Mouse (Mus musculus) hindlimb bud, embryonic 11.5 days (tissue): Measurements from ENCODE around the gene Myo1f.
"Not testable (repeated sequence)": the region's sequence is repeated elsewhere in the genome, so short reads cannot be mapped to it uniquely, and the experiment has no call there.

Experiments used
- DNase-seq: peaks from one replicate; pipeline ENCODE4 v3.0.0-alpha.2; 2012; ENCODE audit warnings: low read depth, low spot score; ENCODE audit errors: extremely low spot score

Myo1f gene

DNA sequence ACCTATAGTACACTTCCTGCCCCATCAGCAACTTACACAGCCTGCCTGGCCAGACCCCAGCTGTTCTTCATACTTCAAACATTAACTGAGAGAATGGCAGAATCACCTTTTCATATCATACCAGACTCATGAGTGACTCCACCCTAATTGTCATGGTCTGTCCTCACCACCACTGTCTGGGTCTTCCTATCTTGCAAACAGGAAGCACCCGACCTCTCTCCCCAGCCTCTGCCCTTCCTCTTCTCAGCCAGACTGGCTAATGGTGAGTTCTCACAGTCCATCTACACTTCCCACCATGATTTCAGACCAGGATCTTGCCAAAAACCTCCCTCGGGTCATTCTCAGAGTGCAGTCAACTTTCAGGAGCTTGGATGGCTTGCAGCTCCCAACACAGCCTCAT lies 10.7 kb downstream of the Myo1f start:
- no peak for DNase-seq

GRCm38 (mm10) chr17:33584061-33584460 lies 28.6 kb downstream of the Myo1f start:
- DNase-seq, result no peak

DNA sequence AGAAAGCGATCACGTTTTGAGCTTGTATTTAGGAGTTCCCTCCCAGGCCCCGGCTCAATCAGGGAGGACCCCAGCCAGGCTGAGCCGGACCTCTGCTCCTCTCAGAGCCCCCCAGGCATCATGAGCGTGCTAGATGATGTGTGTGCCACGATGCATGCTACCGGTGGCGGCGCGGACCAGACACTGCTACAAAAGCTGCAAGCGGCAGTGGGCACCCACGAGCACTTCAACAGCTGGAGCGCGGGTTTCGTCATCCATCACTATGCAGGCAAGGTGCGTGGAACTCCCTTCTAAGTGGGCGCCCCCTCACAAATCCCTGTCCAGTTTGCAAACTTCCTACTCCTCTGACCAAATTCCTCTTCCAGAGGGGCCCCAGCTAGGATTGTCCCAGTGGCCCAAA lies 30.5 kb downstream of the Myo1f start:
- DNase-seq, result no peak

- DNase-seq, result no peak
Measured at GRCm38 (mm10) chr17:33597271-33597670, 41.8 kb downstream of the Myo1f start.

DNA sequence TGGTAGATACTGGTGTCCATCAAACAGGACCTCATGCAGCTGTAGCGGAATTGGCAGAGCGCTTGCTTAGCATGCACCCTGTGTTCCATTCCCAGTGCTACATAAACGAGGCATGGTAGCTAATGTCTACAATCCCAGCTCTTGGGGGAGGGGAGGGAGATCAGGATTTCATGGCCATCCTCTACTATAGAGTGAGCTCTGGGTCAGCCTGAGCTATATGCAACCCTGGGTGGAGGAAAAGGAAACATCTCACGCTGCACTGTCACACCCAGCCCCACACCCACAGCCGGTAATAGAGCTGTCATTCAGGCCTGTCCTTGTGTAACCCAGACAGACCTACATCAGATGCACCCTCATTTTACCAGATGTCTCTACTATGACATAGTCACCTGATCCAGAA lies 43.0 kb downstream of the Myo1f start:
- DNase-seq, result no peak

GRCm38 (mm10) chr17:33599836-33600475 lies 44.4 kb downstream of the Myo1f start:
- DNase-seq, result no peak

- no peak for DNase-seq
Measured at GRCm38 (mm10) chr17:33600831-33601230, 45.3 kb downstream of the Myo1f start.

- no peak for DNase-seq
Measured at GRCm38 (mm10) chr17:33601947-33602346, 46.4 kb downstream of the Myo1f start.

- DNase-seq, result no peak
Measured at GRCm38 (mm10) chr17:33607273-33607672, 51.8 kb downstream of the Myo1f start.

DNA sequence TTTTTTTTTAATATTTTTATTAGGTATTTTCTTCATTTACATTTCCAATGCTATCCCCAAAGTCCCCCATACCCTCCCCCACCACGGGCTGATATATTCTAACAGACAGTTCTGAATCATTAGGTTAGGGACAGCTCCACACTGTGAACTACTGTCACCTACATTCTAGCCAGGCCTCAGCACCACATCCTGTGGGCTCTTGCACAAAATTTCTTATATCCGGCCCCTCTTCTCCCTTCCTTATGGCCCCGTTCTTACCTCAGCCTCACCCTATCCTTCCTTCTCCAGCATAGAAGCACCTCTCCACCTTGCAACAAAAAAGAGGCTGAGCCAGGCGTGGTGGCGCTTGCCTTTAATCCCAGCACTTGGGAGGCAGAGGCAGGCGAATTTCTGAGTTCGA lies 55.0 kb downstream of the Myo1f start:
- no peak for DNase-seq

GRCm38 (mm10) chr17:33613726-33614125 lies 58.2 kb downstream of the Myo1f start:
- DNase-seq, result not testable (repeated sequence)

GRCm38 (mm10) chr17:33627281-33627680 lies 71.8 kb downstream of the Myo1f start:
- DNase-seq, result no peak

DNA sequence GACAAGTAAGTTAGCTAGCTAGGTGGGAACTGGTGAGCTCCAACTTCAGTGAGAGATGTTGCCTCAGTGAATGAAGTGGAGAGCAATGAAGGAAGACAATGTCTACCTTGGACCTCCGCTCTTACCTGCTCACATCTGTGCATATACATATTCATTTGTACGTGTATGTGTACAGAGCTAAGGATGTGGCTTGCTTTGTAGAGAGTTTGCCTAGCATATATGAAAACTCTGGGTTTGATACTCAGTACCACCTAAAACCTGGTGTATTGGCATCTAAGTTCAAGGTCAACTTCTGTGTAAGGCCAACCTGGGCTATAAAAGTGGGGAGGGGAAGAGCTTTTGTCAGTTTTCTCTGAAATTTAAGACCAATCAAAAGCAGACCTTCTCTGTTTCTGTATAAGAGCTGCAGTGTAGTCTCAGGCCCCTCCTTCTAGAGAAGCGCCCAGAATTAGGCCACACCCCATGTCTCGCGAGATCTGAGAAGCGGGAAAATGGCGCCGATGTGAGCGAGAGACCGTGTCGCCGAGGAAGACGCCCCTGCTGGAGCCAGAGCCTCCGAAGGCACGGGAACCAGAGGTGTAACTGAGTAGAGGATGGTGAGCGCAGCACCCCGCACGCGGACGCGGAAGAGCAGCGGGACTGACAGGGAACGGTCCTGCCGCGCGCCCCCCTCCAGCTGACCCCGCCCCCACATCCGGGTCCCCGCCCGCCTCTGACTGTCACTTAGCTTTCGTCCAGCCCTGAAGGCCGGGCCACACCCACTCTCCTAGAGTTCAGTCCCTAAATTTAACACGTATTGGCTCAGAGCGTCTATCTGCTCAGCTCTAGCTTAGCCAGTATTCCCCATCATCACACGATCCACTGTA lies 73.3 kb downstream of the Myo1f start, which contains the start of gene Zfp414:
Gene Zfp414 (plus strand): TSS at position 470 of the 866 bp plus-strand sequence.
- DNase-seq, result peak; percentile 85

- DNase-seq, result no peak
Measured at GRCm38 (mm10) chr17:33629487-33630125, 74.1 kb downstream of the Myo1f start.

GRCm38 (mm10) chr17:33630171-33630895 lies 74.8 kb downstream of the Myo1f start:
- DNase-seq, result no peak

- no peak for DNase-seq
Measured at GRCm38 (mm10) chr17:33631236-33631635, 75.7 kb downstream of the Myo1f start.

DNA sequence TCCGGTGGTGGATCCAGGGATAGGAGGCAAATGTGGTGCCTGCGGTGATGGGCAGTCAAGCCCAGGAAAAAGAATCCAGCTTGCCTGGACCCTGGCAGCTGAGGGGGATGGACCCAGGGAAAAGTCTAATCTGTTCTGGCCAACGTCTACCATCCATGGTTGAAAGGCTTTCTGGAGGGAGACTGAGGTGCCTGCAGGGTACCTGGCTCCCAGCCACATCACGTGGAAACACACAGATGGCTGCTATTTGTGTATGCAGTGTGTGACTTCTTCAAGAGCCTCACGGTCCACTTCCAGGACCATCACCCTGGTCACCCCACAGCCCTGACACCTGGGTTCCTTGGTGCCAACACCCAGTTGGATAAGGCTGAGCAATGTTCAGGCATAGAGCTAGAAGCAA lies 76.3 kb downstream of the Myo1f start:
- no peak for DNase-seq

DNA sequence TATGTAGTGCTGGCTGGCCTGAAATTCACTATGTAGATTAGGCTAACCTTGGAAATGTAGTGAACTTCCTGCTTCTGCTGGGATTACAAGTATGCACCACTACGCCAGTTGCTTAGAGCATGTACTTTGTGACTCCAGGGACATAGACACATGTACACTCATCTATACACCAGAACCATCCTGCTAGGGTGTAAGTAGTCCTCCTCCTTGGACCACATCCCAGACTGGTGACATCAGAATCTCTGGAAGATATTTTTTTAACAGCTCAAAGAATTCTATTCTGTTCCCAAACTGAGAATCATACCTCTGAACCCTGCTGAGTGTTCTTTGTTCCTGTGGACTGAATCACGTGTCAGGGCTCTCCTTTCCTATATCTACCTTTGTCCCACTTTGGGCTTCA lies 81.5 kb downstream of the Myo1f start:
- no peak for DNase-seq

DNA sequence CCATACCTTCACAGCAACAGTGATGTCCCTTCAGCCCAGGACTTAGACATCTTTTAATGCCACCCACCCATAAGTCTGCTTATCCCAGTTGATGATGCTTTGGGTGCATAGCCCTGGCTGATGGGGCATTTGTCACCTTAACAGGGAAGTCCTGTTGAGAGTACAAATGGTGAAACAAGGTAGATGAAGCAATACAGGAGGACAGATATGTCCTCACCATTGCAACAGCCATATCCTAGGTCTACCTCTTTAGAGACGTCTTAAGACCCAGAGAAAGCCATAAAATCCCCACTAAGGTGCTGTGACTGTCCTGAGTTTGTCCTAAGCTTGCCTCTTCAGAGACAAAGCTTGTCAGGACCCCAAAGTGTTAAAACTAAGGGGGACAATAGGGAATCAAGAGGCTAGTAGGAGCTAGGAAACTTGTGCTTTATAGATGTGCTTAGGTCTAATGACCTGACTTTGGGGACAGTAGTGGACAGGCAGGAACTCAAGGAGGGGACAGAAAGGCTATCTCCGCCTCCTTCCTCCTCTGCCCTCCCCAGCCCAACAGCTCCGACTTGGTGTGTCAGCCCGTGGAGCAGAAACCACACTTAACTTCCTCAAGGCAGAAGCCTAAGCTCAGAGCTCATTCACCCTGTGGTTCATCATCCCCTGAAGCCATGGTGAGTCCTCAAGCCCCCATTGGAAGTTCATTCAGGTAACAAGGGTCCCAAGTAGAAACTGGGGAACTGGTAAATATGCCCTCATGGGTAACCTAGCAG lies 82.2 kb downstream of the Myo1f start, which contains the start of gene Pram1:
Gene Pram1 (plus strand): TSS at position 541 of the 761 bp plus-strand sequence.
- DNase-seq, result no peak

- no peak for DNase-seq
Measured at GRCm38 (mm10) chr17:33639743-33640142, 84.2 kb downstream of the Myo1f start.
